Mouse (Mus musculus): ENCODE data around the gene Mia3. TPM values are rescaled to one million over a fixed set of nuclear protein-coding genes. Genes with fewer than 3 reads are reported as not detected.

Gene Mia3
- polyA plus RNA-seq, 1 experiment from 2014 or later, result 97.2 TPM

DNA sequence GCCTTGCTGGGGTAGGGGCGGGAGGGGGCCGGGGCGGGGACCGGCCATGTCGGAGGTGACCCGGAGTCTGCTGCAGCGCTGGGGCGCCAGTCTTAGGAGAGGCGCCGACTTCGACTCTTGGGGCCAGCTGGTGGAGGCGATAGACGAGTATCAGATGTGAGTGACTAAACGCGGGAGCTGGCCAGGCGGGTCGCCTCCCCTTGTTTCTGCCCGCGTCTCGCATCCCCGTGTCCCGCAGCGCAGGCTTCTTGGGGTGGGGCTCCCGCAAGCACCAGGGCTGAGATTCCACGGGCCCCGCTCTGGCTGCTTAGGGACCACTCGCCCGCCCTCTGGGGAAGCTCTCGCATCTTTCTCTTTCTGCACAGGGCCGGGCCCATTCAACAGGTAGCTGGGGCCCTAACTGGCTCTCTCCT, 71.9 kb downstream of the Mia3 start:
- Histone ChIP-seq H3K9ac (ENCODE audit: low read length) (peak overlapping the region; percentile 50), H3K4me3 (ENCODE audit: low read depth, low read length) (peak overlapping the region; percentile 47), H3K9me3 (ENCODE audit: control insufficient read depth, low read length) (no peaks in the 10 kb centered on the region), H3K27me3 (ENCODE audit: control insufficient read depth, insufficient read depth, low read length) (no peaks in the 10 kb centered on the region), H3K27ac (ENCODE audit: low read depth, low read length) (no peak overlapping the region), H3K36me3 (ENCODE audit: control insufficient read depth, insufficient read depth, low read length) (no peaks in the 10 kb centered on the region), H3K4me1 (ENCODE audit: control insufficient read depth, insufficient read depth, low read length) (no peaks in the 10 kb centered on the region), H3K4me2 (peak overlapping the region; percentile 51)
- peak; percentile 94 for DNase-seq (ENCODE audit: low spot score, missing footprints)
- 2% methylated on average over 29 of the region's 30 CpGs for WGBS
- ATAC-seq (ENCODE audit: low FRiP score), result no peak; the same call in none of the 2 replicates

DNA sequence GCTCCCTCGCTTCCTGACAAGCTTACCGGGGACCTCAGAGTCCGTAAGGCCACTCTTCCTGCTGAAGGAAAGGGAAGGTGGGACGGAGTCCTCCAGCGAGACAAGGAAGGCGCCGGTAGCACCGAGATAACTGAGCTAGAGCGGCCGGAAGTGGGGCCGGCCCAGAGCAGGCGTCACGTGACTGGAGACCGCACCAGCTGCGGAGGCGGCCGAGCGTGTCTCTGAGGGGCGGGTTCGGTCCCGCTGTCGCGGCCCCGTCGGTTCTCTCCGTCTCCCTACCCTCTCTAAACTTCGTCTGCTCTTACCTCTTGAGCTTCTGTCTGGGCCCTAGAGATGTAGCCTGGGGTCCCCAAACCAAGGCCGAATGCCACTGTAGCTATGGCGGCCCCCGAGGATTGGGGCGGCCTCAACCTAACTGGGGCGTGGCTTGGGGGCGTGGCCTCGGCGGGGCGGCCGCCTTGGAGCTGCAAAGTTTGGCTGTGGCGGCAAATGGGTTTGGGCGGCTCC, 72.4 kb downstream of the Mia3 start, which contains the start of gene Brox:
Gene Brox (minus strand): TSS at position 393 of the 507 bp plus-strand sequence.
- Histone ChIP-seq H3K4me3 (ENCODE audit: low read depth, low read length) (peak within 1 kb of the TSS; percentile 47), H3K27ac (ENCODE audit: low read depth, low read length) (no peak within 1 kb of the TSS), H3K4me1 (ENCODE audit: control insufficient read depth, insufficient read depth, low read length) (no peaks in the 10 kb centered on the region), H3K4me2 (peak within 1 kb of the TSS; percentile 51), H3K27me3 (ENCODE audit: control insufficient read depth, insufficient read depth, low read length) (no peaks in the 10 kb centered on the region), H3K9ac (ENCODE audit: low read length) (peak within 1 kb of the TSS; percentile 51), H3K36me3 (ENCODE audit: control insufficient read depth, insufficient read depth, low read length) (no peaks in the 10 kb centered on the region), H3K9me3 (ENCODE audit: control insufficient read depth, low read length) (no peaks in the 10 kb centered on the region)
- ATAC-seq (ENCODE audit: low FRiP score), result peak; percentile 91
- peak; percentile 99 for DNase-seq (ENCODE audit: low spot score, missing footprints)
- under 1% methylated on average over 39 of the region's 39 CpGs for WGBS

DNA sequence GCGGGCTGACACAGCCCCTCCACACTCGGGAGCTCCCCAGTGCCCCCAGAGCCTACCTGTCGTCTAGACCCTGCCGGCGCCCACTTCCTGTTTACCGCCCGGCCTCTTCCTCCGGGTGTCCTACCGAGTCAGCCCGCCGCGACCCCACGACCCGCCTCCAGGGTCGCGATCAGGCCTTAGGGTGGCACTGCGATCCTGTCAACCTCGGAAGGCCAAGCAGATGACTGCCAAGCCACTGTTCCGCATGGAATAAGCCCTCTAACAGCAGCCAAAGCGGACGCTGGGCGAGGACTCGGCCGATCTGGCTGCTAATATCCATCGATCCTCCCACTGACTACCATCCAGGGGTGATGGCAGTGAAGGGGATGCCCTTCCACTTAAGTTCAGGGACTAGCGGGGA, 72.9 kb downstream of the Mia3 start, which contains the start of gene Aida:
Gene Aida (plus strand): TSS at position 126 of the 400 bp plus-strand sequence.
- H3K27ac ChIP-seq (ENCODE audit: low read depth, low read length), result no peak within 1 kb of the TSS
- H3K4me1 ChIP-seq (ENCODE audit: control insufficient read depth, insufficient read depth, low read length), result no peaks in the 10 kb centered on the region
- no peaks in the 10 kb centered on the region for H3K27me3 ChIP-seq (ENCODE audit: control insufficient read depth, insufficient read depth, low read length)
- H3K4me2 ChIP-seq, result peak within 1 kb of the TSS; percentile 51
- H3K36me3 ChIP-seq (ENCODE audit: control insufficient read depth, insufficient read depth, low read length), result no peaks in the 10 kb centered on the region
- peak within 1 kb of the TSS; percentile 51 for H3K9ac ChIP-seq (ENCODE audit: low read length)
- ATAC-seq (ENCODE audit: low FRiP score) (peak; percentile 29; the same call in 1 of the 2 replicates), DNase-seq (ENCODE audit: low spot score, missing footprints) (no peak)
- peak within 1 kb of the TSS; percentile 47 for H3K4me3 ChIP-seq (ENCODE audit: low read depth, low read length)
- no peaks in the 10 kb centered on the region for H3K9me3 ChIP-seq (ENCODE audit: control insufficient read depth, low read length)
- WGBS, result 0% methylated on average over 26 of the region's 26 CpGs

DNA sequence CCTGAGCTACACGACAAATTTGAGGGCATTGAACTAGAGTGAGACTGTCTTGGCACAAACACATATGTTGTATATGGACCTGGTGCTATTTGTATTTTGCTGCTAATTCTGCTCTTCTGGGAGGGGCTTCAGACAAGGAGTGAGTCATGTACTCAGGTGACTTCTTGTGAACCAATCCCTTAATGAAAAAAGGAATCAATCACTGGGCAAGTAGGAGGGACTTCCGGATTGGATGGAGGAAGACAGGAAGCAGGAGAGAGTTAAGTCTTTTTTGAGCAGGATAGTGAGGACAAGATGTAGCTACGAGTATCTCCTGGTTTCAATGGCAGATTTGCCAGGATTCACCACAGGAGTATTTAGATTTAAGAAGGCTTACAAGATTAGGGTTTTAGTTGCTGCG, 79.8 kb downstream of the Mia3 start:
- peaks cover 23% of the 10 kb centered on the region for H3K36me3 ChIP-seq (ENCODE audit: control insufficient read depth, insufficient read depth, low read length)

DNA sequence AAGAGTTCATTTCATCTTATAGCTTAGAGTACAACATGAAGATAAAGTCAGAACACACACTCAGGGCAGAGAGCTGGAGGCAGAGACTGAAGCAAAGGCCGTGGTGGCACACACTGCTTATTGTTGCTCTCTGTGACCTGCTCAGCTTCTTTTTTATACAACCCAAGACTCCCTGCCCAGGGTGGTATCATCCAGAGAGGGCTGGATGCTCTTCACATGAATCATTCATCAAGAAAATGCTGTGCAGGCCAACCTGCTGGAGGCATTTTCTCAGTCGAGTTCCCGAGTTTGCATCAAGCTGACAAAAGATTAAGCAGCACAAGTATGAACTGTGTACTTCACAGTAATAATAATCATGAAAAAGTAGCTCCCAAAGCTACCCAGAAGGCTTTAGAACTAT, 81.0 kb downstream of the Mia3 start:
- no peaks in the 10 kb centered on the region for H3K4me1 ChIP-seq (ENCODE audit: control insufficient read depth, insufficient read depth, low read length)

More for the DNA sequence above, 79.8 kb downstream of the Mia3 start:
- DNase-seq (ENCODE audit: low spot score, missing footprints) (no peak), ATAC-seq (ENCODE audit: low FRiP score) (no peak)
- Histone ChIP-seq H3K27ac (ENCODE audit: low read depth, low read length) (no peak overlapping the region), H3K9ac (ENCODE audit: low read length) (no peak overlapping the region), H3K4me1 (ENCODE audit: control insufficient read depth, insufficient read depth, low read length) (no peaks in the 10 kb centered on the region), H3K9me3 (ENCODE audit: control insufficient read depth, low read length) (no peaks in the 10 kb centered on the region), H3K27me3 (ENCODE audit: control insufficient read depth, insufficient read depth, low read length) (no peaks in the 10 kb centered on the region), H3K4me2 (no peak overlapping the region), H3K4me3 (ENCODE audit: low read depth, low read length) (no peak overlapping the region)
- 90% methylated on average over 4 of the region's 4 CpGs for WGBS

More for the DNA sequence above, 81.0 kb downstream of the Mia3 start:
- H3K4me2 ChIP-seq, result no peak overlapping the region
- WGBS, result 86% methylated on average over 3 of the region's 3 CpGs
- H3K36me3 ChIP-seq (ENCODE audit: control insufficient read depth, insufficient read depth, low read length), result peaks cover 30% of the 10 kb centered on the region
- no peak for ATAC-seq (ENCODE audit: low FRiP score)
- H3K27me3 ChIP-seq (ENCODE audit: control insufficient read depth, insufficient read depth, low read length), result no peaks in the 10 kb centered on the region
- no peak overlapping the region for H3K4me3 ChIP-seq (ENCODE audit: low read depth, low read length)
- H3K27ac ChIP-seq (ENCODE audit: low read depth, low read length), result no peak overlapping the region
- DNase-seq (ENCODE audit: low spot score, missing footprints), result no peak
- no peaks in the 10 kb centered on the region for H3K9me3 ChIP-seq (ENCODE audit: control insufficient read depth, low read length)
- H3K9ac ChIP-seq (ENCODE audit: low read length), result no peak overlapping the region

Other genes starting within 250 kb of the Mia3 start
- 8.8 and 9.3 TPM in 2 replicates for gene Disp1, start 148.0 kb downstream of the Mia3 start, polyA plus RNA-seq (2014; fragmentation: Nextera tagmentation; extraction: Ambion mirVana)
- 32.9 and 37.8 TPM in 2 replicates for gene Aida, start 73.0 kb downstream of the Mia3 start, polyA plus RNA-seq (2014; fragmentation: Nextera tagmentation; extraction: Ambion mirVana)
- gene Brox, start 72.3 kb downstream of the Mia3 start, polyA plus RNA-seq (2014; fragmentation: Nextera tagmentation; extraction: Ambion mirVana), result 64.6 and 81.3 TPM in 2 replicates
- gene Taf1a, start 19.4 kb upstream of the Mia3 start, polyA plus RNA-seq (2014; fragmentation: Nextera tagmentation; extraction: Ambion mirVana), result 17.0 and 20.9 TPM in 2 replicates
- 0.11 and 0.18 TPM in 2 replicates for gene Hhipl2, start 48.7 kb upstream of the Mia3 start, polyA plus RNA-seq (2014; fragmentation: Nextera tagmentation; extraction: Ambion mirVana)

Measured in midbrain, embryonic 11.5 days (tissue).